Mouse (Mus musculus) small intestine, adult 2 months (tissue): ENCODE data around the gene Alad.

Experiments
- CTCF ChIP-seq: fragments of 200-500 bp; IDR thresholded peaks from 2 replicates; pipeline ENCODE4 v1.5.1; 2012; ENCODE audit warnings: low read depth, mild to moderate bottlenecking, control low read depth, inconsistent platforms, low read length, moderate library complexity, mixed read lengths; ENCODE audit not compliant: insufficient replicate concordance, insufficient read length; ENCODE audit errors: extremely low read depth
- POLR2A ChIP-seq: fragments of 200-500 bp; IDR thresholded peaks from 2 replicates; pipeline ENCODE4 v1.6.1; 2012; ENCODE audit warnings: low read depth, mild to moderate bottlenecking, control low read depth, inconsistent platforms, low read length, moderate library complexity

GRCm38 (mm10) chr4:62503374-62503970 is 16.2 kb downstream of the Alad start, which contains the start of gene Hdhd3:
- TF ChIP-seq POLR2A (no peak), CTCF (no peak)
